Mouse (Mus musculus): Measurements from ENCODE around the gene Plin1. TPM values are rescaled to one million over a fixed set of nuclear protein-coding genes. Genes with fewer than 3 reads are reported as not detected.

The Plin1 gene
- polyA plus RNA-seq, 1 experiment: not detected

- no peaks in the 10 kb centered on the region for H3K36me3 ChIP-seq (ENCODE audit: control insufficient read depth, insufficient read depth)
- no peaks in the 10 kb centered on the region for H3K79me3 ChIP-seq (ENCODE audit: low read depth)
- H3K4me3 ChIP-seq (ENCODE audit: insufficient read depth, poor library complexity, severe bottlenecking): no peak overlapping the region
- H3K79me2 ChIP-seq (ENCODE audit: control insufficient read depth, insufficient read depth): no peaks in the 10 kb centered on the region
- no peak overlapping the region for H3ac ChIP-seq (ENCODE audit: control insufficient read depth, insufficient read length, low read depth)
- H3K27me3 ChIP-seq (ENCODE audit: control insufficient read depth, insufficient read depth, insufficient read length): no peaks in the 10 kb centered on the region
- TF ChIP-seq CTCF (IDR thresholded peaks at IDR 0.05; ENCODE audit: control insufficient read depth, insufficient read depth, insufficient read length) (no peak), CEBPB (IDR thresholded peaks at IDR 0.05; ENCODE audit: low read depth) (no peak), FOSL1 (IDR thresholded peaks at IDR 0.05; ENCODE audit: insufficient read depth, low read length, poor library complexity, severe bottlenecking) (no peak), USF1 (IDR thresholded peaks at IDR 0.05; ENCODE audit: low read depth) (no peak), MYOD1 (IDR thresholded peaks at IDR 0.05; ENCODE audit: control insufficient read depth, insufficient read length, low read depth) (no peak)
These were observed 21.9 kb downstream of the Plin1 start for GRCm38 (mm10) chr7:79710831-79711230.

GRCm38 (mm10) chr7:79710130-79710607, 22.5 kb downstream of the Plin1 start:
- H3K79me3 ChIP-seq (ENCODE audit: low read depth): no peaks in the 10 kb centered on the region
- no peak overlapping the region for H3K4me3 ChIP-seq (ENCODE audit: insufficient read depth, poor library complexity, severe bottlenecking)
- no peaks in the 10 kb centered on the region for H3K27me3 ChIP-seq (ENCODE audit: control insufficient read depth, insufficient read depth, insufficient read length)
- H3ac ChIP-seq (ENCODE audit: control insufficient read depth, insufficient read length, low read depth): no peak overlapping the region
- H3K79me2 ChIP-seq (ENCODE audit: control insufficient read depth, insufficient read depth): no peaks in the 10 kb centered on the region
- no peak for TF ChIP-seq CTCF (IDR thresholded peaks at IDR 0.05; ENCODE audit: control insufficient read depth, insufficient read depth, insufficient read length)
- no peak for TF ChIP-seq MYOG (IDR thresholded peaks at IDR 0.05; ENCODE audit: control insufficient read depth, extremely low read depth, insufficient read length)
- TF ChIP-seq MYOD1 (IDR thresholded peaks at IDR 0.05; ENCODE audit: control insufficient read depth, insufficient read length, low read depth): no peak
- TF ChIP-seq MAX (IDR thresholded peaks at IDR 0.05): no peak
- TF ChIP-seq CEBPB (IDR thresholded peaks at IDR 0.05; ENCODE audit: low read depth): no peak
- TF ChIP-seq USF1 (IDR thresholded peaks at IDR 0.05; ENCODE audit: low read depth): no peak
- no peak for TF ChIP-seq FOSL1 (IDR thresholded peaks at IDR 0.05; ENCODE audit: insufficient read depth, low read length, poor library complexity, severe bottlenecking)
- no peaks in the 10 kb centered on the region for H3K36me3 ChIP-seq (ENCODE audit: control insufficient read depth, insufficient read depth)

DNA sequence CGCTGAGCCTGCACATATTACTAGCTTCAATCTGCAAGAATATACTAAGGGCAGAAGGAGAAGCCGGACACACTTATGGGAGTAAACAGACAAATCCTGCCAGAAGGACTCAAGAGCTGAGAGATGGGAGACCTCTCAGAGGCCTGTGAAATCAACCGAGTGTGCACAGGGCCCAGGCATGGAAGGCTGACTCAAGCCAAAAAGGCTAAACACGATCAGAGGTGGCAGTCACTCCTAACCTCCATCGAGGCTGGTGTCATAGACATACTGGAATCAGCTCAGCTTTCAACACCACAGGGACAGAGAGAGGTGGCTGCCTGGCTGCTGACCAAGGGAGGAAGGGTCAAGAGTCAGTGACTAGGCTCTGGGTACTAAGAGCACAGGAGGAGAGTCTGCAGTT, 27.5 kb downstream of the Plin1 start:
- Histone ChIP-seq H3K79me3 (ENCODE audit: low read depth) (no peaks in the 10 kb centered on the region), H3K4me3 (ENCODE audit: insufficient read depth, poor library complexity, severe bottlenecking) (no peak overlapping the region), H3K36me3 (ENCODE audit: control insufficient read depth, insufficient read depth) (peaks cover 14% of the 10 kb centered on the region), H3K27me3 (ENCODE audit: control insufficient read depth, insufficient read depth, insufficient read length) (no peaks in the 10 kb centered on the region), H3ac (ENCODE audit: control insufficient read depth, insufficient read length, low read depth) (no peak overlapping the region), H3K79me2 (ENCODE audit: control insufficient read depth, insufficient read depth) (no peaks in the 10 kb centered on the region)
- TF ChIP-seq MAX (IDR thresholded peaks at IDR 0.05) (no peak), CEBPB (IDR thresholded peaks at IDR 0.05; ENCODE audit: low read depth) (no peak), MYOD1 (IDR thresholded peaks at IDR 0.05; ENCODE audit: control insufficient read depth, insufficient read length, low read depth) (no peak), FOSL1 (IDR thresholded peaks at IDR 0.05; ENCODE audit: insufficient read depth, low read length, poor library complexity, severe bottlenecking) (no peak), MYOG (IDR thresholded peaks at IDR 0.05; ENCODE audit: control insufficient read depth, extremely low read depth, insufficient read length) (no peak), CTCF (IDR thresholded peaks at IDR 0.05; ENCODE audit: control insufficient read depth, insufficient read depth, insufficient read length) (no peak), USF1 (IDR thresholded peaks at IDR 0.05; ENCODE audit: low read depth) (no peak)

DNA sequence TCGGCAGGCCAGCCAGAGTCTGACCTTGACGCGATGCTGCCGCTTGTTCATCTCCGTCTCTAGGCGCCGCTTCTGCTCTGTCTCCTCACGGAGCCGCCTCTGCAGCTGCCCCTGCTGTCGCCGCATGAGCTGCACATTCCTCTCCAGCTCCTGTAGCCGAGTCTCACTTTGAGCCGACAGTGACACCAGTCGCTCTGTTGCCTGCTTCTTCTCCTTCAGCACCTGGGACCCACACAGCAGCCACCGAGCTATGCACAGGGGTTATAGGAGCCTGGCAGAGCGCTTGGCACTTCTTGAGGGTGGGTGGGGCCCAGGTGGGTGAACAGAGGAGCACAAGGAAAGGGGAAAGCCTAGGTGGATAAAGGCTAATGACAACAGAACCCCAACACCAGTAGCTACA, 29.9 kb downstream of the Plin1 start:
- Histone ChIP-seq H3K4me3 (ENCODE audit: insufficient read depth, poor library complexity, severe bottlenecking) (no peak overlapping the region), H3K79me2 (ENCODE audit: control insufficient read depth, insufficient read depth) (no peaks in the 10 kb centered on the region), H3K79me3 (ENCODE audit: low read depth) (no peaks in the 10 kb centered on the region), H3K36me3 (ENCODE audit: control insufficient read depth, insufficient read depth) (peaks cover 16% of the 10 kb centered on the region), H3K27me3 (ENCODE audit: control insufficient read depth, insufficient read depth, insufficient read length) (no peaks in the 10 kb centered on the region), H3ac (ENCODE audit: control insufficient read depth, insufficient read length, low read depth) (no peak overlapping the region)
- TF ChIP-seq CTCF (IDR thresholded peaks at IDR 0.05; ENCODE audit: control insufficient read depth, insufficient read depth, insufficient read length) (no peak), MYOG (IDR thresholded peaks at IDR 0.05; ENCODE audit: control insufficient read depth, extremely low read depth, insufficient read length) (no peak), FOSL1 (IDR thresholded peaks at IDR 0.05; ENCODE audit: insufficient read depth, low read length, poor library complexity, severe bottlenecking) (no peak), CEBPB (IDR thresholded peaks at IDR 0.05; ENCODE audit: low read depth) (no peak), MYOD1 (IDR thresholded peaks at IDR 0.05; ENCODE audit: control insufficient read depth, insufficient read length, low read depth) (no peak), MAX (IDR thresholded peaks at IDR 0.05) (no peak), USF1 (IDR thresholded peaks at IDR 0.05; ENCODE audit: low read depth) (no peak)

GRCm38 (mm10) chr7:79696495-79696894, 36.2 kb downstream of the Plin1 start:
- no peaks in the 10 kb centered on the region for H3K79me3 ChIP-seq (ENCODE audit: low read depth)
- peaks cover 54% of the 10 kb centered on the region for H3K36me3 ChIP-seq (ENCODE audit: control insufficient read depth, insufficient read depth)
- H3K27me3 ChIP-seq (ENCODE audit: control insufficient read depth, insufficient read depth, insufficient read length): no peaks in the 10 kb centered on the region
- TF ChIP-seq CTCF (IDR thresholded peaks at IDR 0.05; ENCODE audit: control insufficient read depth, insufficient read depth, insufficient read length) (no peak), USF1 (IDR thresholded peaks at IDR 0.05; ENCODE audit: low read depth) (no peak), MYOD1 (IDR thresholded peaks at IDR 0.05; ENCODE audit: control insufficient read depth, insufficient read length, low read depth) (no peak), FOSL1 (IDR thresholded peaks at IDR 0.05; ENCODE audit: insufficient read depth, low read length, poor library complexity, severe bottlenecking) (no peak), MAX (IDR thresholded peaks at IDR 0.05) (no peak), MYOG (IDR thresholded peaks at IDR 0.05; ENCODE audit: control insufficient read depth, extremely low read depth, insufficient read length) (no peak), CEBPB (IDR thresholded peaks at IDR 0.05; ENCODE audit: low read depth) (no peak)
- no peaks in the 10 kb centered on the region for H3K79me2 ChIP-seq (ENCODE audit: control insufficient read depth, insufficient read depth)
- no peak overlapping the region for H3ac ChIP-seq (ENCODE audit: control insufficient read depth, insufficient read length, low read depth)
- H3K4me3 ChIP-seq (ENCODE audit: insufficient read depth, poor library complexity, severe bottlenecking): no peak overlapping the region

DNA sequence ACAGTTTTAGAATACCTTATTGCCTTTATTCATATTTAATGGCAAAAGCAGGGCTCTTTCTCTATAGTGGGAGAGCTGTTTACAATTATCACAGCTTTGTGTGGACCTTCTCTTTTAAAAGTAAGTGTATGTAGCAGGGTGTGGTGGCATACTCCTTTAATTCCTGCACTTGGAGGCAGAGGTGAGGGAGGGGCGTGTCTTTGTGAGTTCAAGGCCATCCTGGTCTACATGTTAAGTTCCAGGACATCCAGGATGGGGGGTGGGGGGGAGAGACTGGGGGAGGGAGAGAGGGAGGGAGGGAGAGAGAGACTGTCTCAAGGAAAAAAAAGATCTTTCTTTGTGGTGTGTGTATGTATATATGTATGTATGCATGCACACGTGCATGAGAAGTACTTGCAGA, 52.5 kb downstream of the Plin1 start:
- peaks cover 69% of the 10 kb centered on the region for H3K36me3 ChIP-seq (ENCODE audit: control insufficient read depth, insufficient read depth)
- no peak overlapping the region for H3K4me3 ChIP-seq (ENCODE audit: insufficient read depth, poor library complexity, severe bottlenecking)
- H3K27me3 ChIP-seq (ENCODE audit: control insufficient read depth, insufficient read depth, insufficient read length): no peaks in the 10 kb centered on the region
- H3K79me3 ChIP-seq (ENCODE audit: low read depth): no peaks in the 10 kb centered on the region
- H3ac ChIP-seq (ENCODE audit: control insufficient read depth, insufficient read length, low read depth): no peak overlapping the region
- TF ChIP-seq CTCF (IDR thresholded peaks at IDR 0.05; ENCODE audit: control insufficient read depth, insufficient read depth, insufficient read length): no peak
- TF ChIP-seq MAX (IDR thresholded peaks at IDR 0.05): no peak
- no peak for TF ChIP-seq MYOG (IDR thresholded peaks at IDR 0.05; ENCODE audit: control insufficient read depth, extremely low read depth, insufficient read length)
- no peak for TF ChIP-seq MYOD1 (IDR thresholded peaks at IDR 0.05; ENCODE audit: control insufficient read depth, insufficient read length, low read depth)
- TF ChIP-seq CEBPB (IDR thresholded peaks at IDR 0.05; ENCODE audit: low read depth): no peak
- no peak for TF ChIP-seq FOSL1 (IDR thresholded peaks at IDR 0.05; ENCODE audit: insufficient read depth, low read length, poor library complexity, severe bottlenecking)
- H3K79me2 ChIP-seq (ENCODE audit: control insufficient read depth, insufficient read depth): no peaks in the 10 kb centered on the region
